Mouse (Mus musculus): ENCODE data around the gene Ncor2. TPM values are rescaled to one million over a fixed set of nuclear protein-coding genes. Genes with fewer than 3 reads are reported as not detected.
A peak's percentile ranks its signal among the peaks of the same experiment; 100 is the strongest.

The Ncor2 gene
- polyA plus RNA-seq, 1 experiment from 2014 or later, result 23.3 TPM

DNA sequence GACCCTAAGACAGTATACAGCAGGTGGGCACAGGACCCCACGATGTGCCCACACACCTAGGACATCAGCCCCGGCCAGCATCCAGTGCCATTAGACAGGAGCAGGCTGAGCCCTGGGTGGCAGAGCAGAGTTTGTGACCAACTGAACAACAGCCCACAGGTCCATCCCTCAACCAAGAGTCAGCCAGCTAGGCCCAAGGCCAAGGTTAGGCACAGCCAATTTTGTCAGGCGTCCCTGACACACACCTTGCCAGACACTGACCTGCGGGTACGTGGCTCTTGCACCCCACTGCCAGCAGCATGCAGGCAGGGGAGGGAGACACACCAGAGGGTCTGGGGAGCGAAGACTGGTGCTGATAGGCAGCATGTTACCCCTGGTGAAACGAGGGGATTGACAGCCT lies 57.0 kb downstream of the Ncor2 start:
- Histone ChIP-seq H3K27ac (ENCODE audit: low read depth, low read length) (no peak overlapping the region), H3K27me3 (replicated peaks; ENCODE audit: control insufficient read depth, insufficient read depth, low read length) (no peaks in the 10 kb centered on the region), H3K9ac (ENCODE audit: low read depth, low read length) (no peak overlapping the region), H3K36me3 (ENCODE audit: control insufficient read depth, insufficient read depth, low read length) (peaks cover 12% of the 10 kb centered on the region), H3K4me3 (ENCODE audit: low read length) (no peak overlapping the region), H3K4me1 (ENCODE audit: control insufficient read depth, insufficient read depth, low read depth, low read length) (peaks cover 27% of the 10 kb centered on the region), H3K9me3 (ENCODE audit: control insufficient read depth, low read length) (no peaks in the 10 kb centered on the region), H3K4me2 (ENCODE audit: low read length) (no peak overlapping the region)
- 84% methylated on average over 7 of the region's 7 CpGs for WGBS
- no peak for ATAC-seq

DNA sequence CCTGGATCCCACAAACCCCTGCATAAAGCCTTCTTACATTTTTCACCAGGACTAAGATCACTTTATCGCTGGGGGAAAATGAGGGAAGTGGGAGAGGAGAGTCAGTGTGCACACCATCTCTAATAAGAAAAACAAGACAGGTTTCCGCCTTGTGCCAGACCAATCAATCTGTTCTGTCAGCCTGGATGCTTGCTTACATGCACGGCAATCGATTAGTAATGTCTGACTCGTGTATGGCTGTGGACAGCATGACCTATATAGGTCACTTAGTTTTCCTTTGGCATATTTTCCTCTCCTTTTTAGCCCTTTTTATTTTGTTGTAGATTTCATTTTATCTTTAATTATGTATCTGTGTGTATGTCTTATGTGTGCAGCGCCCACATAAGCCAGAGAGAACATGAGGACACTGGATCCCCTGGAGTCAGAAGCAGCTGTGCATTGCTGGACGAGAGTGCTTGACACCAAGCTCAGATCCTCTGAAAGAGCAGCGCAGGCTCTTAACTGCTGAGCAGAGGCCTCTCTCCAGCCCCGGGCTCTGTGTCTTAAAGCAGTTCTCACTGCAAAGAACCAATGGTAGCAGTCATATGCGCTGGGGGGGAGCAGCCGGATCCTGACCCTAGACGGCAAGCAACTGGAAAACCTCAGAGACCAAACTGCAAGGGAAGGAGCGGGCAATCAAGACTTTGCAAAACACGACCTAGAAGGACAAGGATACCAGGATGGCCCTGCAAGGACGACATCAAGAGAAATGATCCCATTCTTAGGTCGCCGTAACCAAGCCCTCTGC lies 58.3 kb downstream of the Ncor2 start:
- peak overlapping the region; percentile 26 for H3K27ac ChIP-seq (ENCODE audit: low read depth, low read length)
- peaks cover 19% of the 10 kb centered on the region for H3K36me3 ChIP-seq (ENCODE audit: control insufficient read depth, insufficient read depth, low read length)
- peak overlapping the region; percentile 9; the same call in 1 of the 2 replicates for H3K9ac ChIP-seq (ENCODE audit: low read depth, low read length)
- no peak overlapping the region for H3K4me2 ChIP-seq (ENCODE audit: low read length)
- H3K4me1 ChIP-seq (ENCODE audit: control insufficient read depth, insufficient read depth, low read depth, low read length), result peaks cover 24% of the 10 kb centered on the region
- ATAC-seq, result no peak
- no peaks in the 10 kb centered on the region for H3K27me3 ChIP-seq (replicated peaks; ENCODE audit: control insufficient read depth, insufficient read depth, low read length)
- WGBS, result 64% methylated on average over 17 of the region's 17 CpGs
- no peak overlapping the region for H3K4me3 ChIP-seq (ENCODE audit: low read length)
- H3K9me3 ChIP-seq (ENCODE audit: control insufficient read depth, low read length), result no peaks in the 10 kb centered on the region

DNA sequence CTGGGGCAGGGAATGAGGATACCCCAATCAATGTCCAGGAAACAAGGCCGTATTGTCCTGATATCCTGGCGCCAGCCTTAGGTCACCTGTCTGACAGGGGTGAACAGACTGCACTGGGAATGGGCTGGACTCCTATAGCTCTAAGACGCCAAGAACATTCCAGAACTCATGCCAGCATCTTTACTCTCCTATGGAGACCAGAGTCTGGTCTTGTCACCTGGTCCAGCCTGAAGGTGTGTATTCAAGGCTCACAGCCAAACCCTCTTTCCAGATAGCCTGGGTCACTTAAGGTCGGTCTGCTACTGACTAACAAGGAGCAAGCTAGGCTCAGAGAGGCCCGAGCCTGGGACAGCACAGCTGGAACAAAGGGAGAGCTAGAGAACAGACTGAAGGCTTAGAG lies 61.8 kb downstream of the Ncor2 start:
- H3K4me1 ChIP-seq (ENCODE audit: control insufficient read depth, insufficient read depth, low read depth, low read length), result peaks cover 12% of the 10 kb centered on the region
- H3K36me3 ChIP-seq (ENCODE audit: control insufficient read depth, insufficient read depth, low read length), result peaks cover 31% of the 10 kb centered on the region
- H3K4me3 ChIP-seq (ENCODE audit: low read length), result no peak overlapping the region
- H3K9me3 ChIP-seq (ENCODE audit: control insufficient read depth, low read length), result no peaks in the 10 kb centered on the region
- H3K4me2 ChIP-seq (ENCODE audit: low read length), result no peak overlapping the region
- H3K27me3 ChIP-seq (replicated peaks; ENCODE audit: control insufficient read depth, insufficient read depth, low read length), result no peaks in the 10 kb centered on the region
- no peak overlapping the region for H3K9ac ChIP-seq (ENCODE audit: low read depth, low read length)
- no peak overlapping the region for H3K27ac ChIP-seq (ENCODE audit: low read depth, low read length)
- no peak for ATAC-seq
- WGBS, result 76% methylated on average over 5 of the region's 5 CpGs

DNA sequence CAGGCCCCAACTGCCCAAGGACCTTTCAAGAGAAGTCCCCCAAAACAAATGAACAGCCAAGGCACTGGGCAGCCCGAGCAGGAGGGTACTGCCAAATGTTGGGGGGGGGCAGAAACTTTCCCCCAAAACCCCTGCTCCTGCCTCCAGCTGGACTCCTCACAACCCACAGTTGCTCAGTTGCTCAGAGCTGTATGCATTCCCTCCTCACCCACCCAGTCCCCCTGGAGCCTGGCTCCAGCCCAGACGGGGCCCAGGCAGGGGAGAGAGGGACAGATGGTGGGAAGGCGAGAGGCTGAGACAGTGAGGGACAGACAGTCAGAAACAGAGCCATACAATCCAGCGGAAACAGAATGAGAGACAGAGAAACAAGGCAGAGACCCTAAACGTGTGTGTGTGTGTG lies 66.0 kb downstream of the Ncor2 start:
- WGBS, result 25% methylated on average over 5 of the region's 5 CpGs
- Histone ChIP-seq H3K4me3 (ENCODE audit: low read length) (no peak overlapping the region), H3K36me3 (ENCODE audit: control insufficient read depth, insufficient read depth, low read length) (peaks cover 33% of the 10 kb centered on the region), H3K27ac (ENCODE audit: low read depth, low read length) (peak overlapping the region; percentile 78), H3K9ac (ENCODE audit: low read depth, low read length) (peak overlapping the region; percentile 17; the same call in 1 of the 2 replicates), H3K27me3 (replicated peaks; ENCODE audit: control insufficient read depth, insufficient read depth, low read length) (no peaks in the 10 kb centered on the region), H3K4me2 (ENCODE audit: low read length) (no peak overlapping the region), H3K4me1 (ENCODE audit: control insufficient read depth, insufficient read depth, low read depth, low read length) (peaks cover 24% of the 10 kb centered on the region), H3K9me3 (ENCODE audit: control insufficient read depth, low read length) (no peaks in the 10 kb centered on the region)
- ATAC-seq, result peak; percentile 87

DNA sequence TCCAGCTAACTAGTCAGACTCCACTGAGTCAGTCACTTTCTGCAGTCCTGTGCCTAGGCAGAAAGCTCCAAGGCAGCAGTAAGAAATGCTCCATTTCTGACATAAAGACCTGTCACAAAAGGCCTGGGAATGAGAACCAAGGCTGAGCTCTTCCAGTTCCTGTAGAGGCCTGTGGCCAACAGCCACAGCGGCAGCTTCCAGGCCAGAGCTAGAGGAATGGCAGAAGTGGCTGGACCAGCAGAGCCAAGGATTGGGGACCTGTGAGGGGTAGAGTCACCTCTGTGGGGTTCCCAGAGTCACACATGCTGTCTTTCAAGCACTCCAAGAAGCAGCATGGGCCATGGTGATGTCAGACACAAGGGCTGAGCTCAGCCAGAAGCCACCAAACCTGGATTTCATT lies 66.4 kb downstream of the Ncor2 start:
- 61% methylated on average over 1 of the region's 1 CpGs for WGBS
- H3K4me1 ChIP-seq (ENCODE audit: control insufficient read depth, insufficient read depth, low read depth, low read length), result peaks cover 24% of the 10 kb centered on the region

DNA sequence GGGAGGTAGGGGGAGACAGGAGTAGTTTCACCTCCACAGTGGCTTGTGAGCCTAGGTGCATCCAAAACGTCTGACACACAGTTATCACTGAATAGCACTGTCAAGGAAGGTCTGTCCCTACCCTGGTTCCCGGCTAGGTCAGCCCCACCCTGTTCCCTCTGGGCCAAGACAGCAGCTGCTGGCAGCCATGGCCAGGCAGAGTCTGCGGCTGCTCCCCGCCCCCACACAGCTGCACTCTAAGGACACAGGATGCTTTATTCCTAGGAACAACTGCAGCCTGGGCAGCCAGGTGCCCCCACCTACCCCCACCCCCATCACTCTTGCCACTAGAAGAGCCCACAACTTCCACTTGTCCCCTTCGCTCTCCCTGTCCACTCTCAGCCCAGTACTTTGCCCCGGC lies 67.9 kb downstream of the Ncor2 start:
- 47% methylated on average over 6 of the region's 6 CpGs for WGBS
- Histone ChIP-seq H3K27ac (ENCODE audit: low read depth, low read length) (peak overlapping the region; percentile 78), H3K9me3 (ENCODE audit: control insufficient read depth, low read length) (no peaks in the 10 kb centered on the region), H3K36me3 (ENCODE audit: control insufficient read depth, insufficient read depth, low read length) (peaks cover 27% of the 10 kb centered on the region), H3K4me2 (ENCODE audit: low read length) (no peak overlapping the region), H3K9ac (ENCODE audit: low read depth, low read length) (peak overlapping the region; percentile 43), H3K4me3 (ENCODE audit: low read length) (no peak overlapping the region), H3K27me3 (replicated peaks; ENCODE audit: control insufficient read depth, insufficient read depth, low read length) (no peaks in the 10 kb centered on the region), H3K4me1 (ENCODE audit: control insufficient read depth, insufficient read depth, low read depth, low read length) (peaks cover 24% of the 10 kb centered on the region)
- peak; percentile 52 for ATAC-seq

More for the DNA sequence above, 66.4 kb downstream of the Ncor2 start:
- no peak overlapping the region for H3K4me2 ChIP-seq (ENCODE audit: low read length)
- peak overlapping the region; percentile 3; the same call in 1 of the 2 replicates for H3K9ac ChIP-seq (ENCODE audit: low read depth, low read length)
- H3K4me3 ChIP-seq (ENCODE audit: low read length), result no peak overlapping the region
- H3K9me3 ChIP-seq (ENCODE audit: control insufficient read depth, low read length), result no peaks in the 10 kb centered on the region
- peak overlapping the region; percentile 78 for H3K27ac ChIP-seq (ENCODE audit: low read depth, low read length)
- H3K36me3 ChIP-seq (ENCODE audit: control insufficient read depth, insufficient read depth, low read length), result peaks cover 31% of the 10 kb centered on the region
- ATAC-seq, result peak; percentile 19; the same call in 1 of the 2 replicates
- H3K27me3 ChIP-seq (replicated peaks; ENCODE audit: control insufficient read depth, insufficient read depth, low read length), result no peaks in the 10 kb centered on the region

DNA sequence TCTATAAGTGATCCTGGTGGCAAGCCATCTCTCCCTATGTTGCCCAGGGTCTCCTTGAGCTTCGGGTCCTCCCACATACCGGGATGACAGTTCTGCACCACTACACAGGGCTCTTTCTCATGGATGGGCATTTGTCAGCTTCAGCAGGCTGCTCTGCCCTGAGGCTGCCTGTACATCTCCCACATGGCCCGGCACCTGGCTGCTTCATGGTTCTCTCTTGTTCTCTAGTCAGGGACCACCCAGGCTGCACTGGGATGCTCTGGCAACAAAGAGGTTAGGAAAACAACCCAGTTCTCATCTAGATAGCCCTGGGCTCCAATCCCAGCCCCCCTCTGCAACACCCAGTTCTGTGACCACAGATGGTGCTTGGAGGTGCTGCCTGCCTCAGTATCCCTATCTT lies 68.3 kb downstream of the Ncor2 start:
- Histone ChIP-seq H3K36me3 (ENCODE audit: control insufficient read depth, insufficient read depth, low read length) (peaks cover 26% of the 10 kb centered on the region), H3K4me3 (ENCODE audit: low read length) (no peak overlapping the region), H3K27me3 (replicated peaks; ENCODE audit: control insufficient read depth, insufficient read depth, low read length) (no peaks in the 10 kb centered on the region), H3K9me3 (ENCODE audit: control insufficient read depth, low read length) (no peaks in the 10 kb centered on the region), H3K4me2 (ENCODE audit: low read length) (no peak overlapping the region), H3K4me1 (ENCODE audit: control insufficient read depth, insufficient read depth, low read depth, low read length) (peaks cover 24% of the 10 kb centered on the region), H3K9ac (ENCODE audit: low read depth, low read length) (peak overlapping the region; percentile 43; the same call in 1 of the 2 replicates), H3K27ac (ENCODE audit: low read depth, low read length) (peak overlapping the region; percentile 78)
- ATAC-seq, result no peak
- 24% methylated on average over 3 of the region's 3 CpGs for WGBS

DNA sequence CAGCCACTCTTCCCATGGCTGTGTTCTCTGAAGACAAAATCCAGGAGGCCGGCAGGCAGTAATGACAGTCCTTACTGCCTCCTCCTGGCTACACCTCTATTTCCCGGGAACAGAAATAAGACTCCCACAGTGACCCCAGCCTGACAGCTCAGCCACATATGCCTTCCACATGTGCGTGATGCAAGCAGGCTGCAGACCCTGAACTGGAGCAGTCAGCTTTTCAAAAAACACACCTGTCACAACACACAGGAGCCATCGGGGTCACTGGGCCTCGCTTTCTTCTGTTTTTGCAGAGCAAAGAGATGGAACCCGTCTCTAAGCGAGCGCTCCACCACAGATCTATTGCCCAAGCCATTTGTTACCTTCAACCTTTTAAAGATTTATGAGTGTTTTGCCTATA lies 68.8 kb downstream of the Ncor2 start:
- Histone ChIP-seq H3K27me3 (replicated peaks; ENCODE audit: control insufficient read depth, insufficient read depth, low read length) (no peaks in the 10 kb centered on the region), H3K9ac (ENCODE audit: low read depth, low read length) (no peak overlapping the region), H3K9me3 (ENCODE audit: control insufficient read depth, low read length) (no peaks in the 10 kb centered on the region), H3K36me3 (ENCODE audit: control insufficient read depth, insufficient read depth, low read length) (peaks cover 27% of the 10 kb centered on the region), H3K4me3 (ENCODE audit: low read length) (no peak overlapping the region), H3K4me1 (ENCODE audit: control insufficient read depth, insufficient read depth, low read depth, low read length) (peaks cover 24% of the 10 kb centered on the region), H3K4me2 (ENCODE audit: low read length) (no peak overlapping the region), H3K27ac (ENCODE audit: low read depth, low read length) (peak overlapping the region; percentile 60; the same call in 1 of the 2 replicates)
- WGBS, result 71% methylated on average over 8 of the region's 8 CpGs
- ATAC-seq, result no peak

DNA sequence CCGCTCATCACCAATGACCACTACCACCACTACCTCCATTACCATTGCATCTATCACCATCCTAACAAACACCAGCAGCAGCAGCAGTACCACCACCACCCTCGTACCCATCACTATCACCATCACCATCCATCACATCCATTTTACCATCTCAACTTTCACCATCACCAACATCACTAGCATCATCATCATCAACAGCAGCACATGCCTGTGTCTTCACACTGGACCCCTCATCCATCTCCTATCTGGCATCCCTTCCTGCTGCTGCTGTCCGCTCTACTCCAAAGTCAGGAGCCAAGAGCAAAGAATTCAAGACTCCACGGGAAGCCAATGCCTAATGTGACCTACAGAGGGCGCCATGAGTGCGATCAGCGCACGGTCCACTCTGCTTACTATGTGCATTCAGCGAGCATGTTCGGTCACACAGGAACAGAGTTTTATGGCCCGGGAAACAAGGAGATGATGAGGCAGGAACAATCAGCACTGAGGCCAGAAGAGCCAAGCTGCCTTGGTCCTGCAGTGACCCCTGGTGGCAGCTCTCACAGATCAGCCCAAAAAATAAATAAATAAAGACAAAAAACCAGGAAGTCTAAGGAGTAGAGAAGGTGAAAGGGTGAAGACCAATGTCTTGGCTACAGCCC lies 71.9 kb downstream of the Ncor2 start:
- Histone ChIP-seq H3K4me1 (ENCODE audit: control insufficient read depth, insufficient read depth, low read depth, low read length) (peaks cover 38% of the 10 kb centered on the region), H3K27ac (ENCODE audit: low read depth, low read length) (no peak overlapping the region), H3K4me2 (ENCODE audit: low read length) (no peak overlapping the region), H3K27me3 (replicated peaks; ENCODE audit: control insufficient read depth, insufficient read depth, low read length) (no peaks in the 10 kb centered on the region), H3K36me3 (ENCODE audit: control insufficient read depth, insufficient read depth, low read length) (peaks cover 21% of the 10 kb centered on the region), H3K9me3 (ENCODE audit: control insufficient read depth, low read length) (no peaks in the 10 kb centered on the region), H3K9ac (ENCODE audit: low read depth, low read length) (no peak overlapping the region), H3K4me3 (ENCODE audit: low read length) (no peak overlapping the region)
- 53% methylated on average over 11 of the region's 11 CpGs for WGBS
- no peak for ATAC-seq

Data from hindbrain, embryonic 16.5 days (tissue).